Mouse (Mus musculus) lung, postnatal 0 days (tissue): ENCODE measurements around the gene Dst. TPM values are rescaled to one million over a fixed set of nuclear protein-coding genes. Genes with fewer than 3 reads are reported as not detected.

ENCODE experiments used
- ATAC-seq: fragments of 200-750 bp; cut with Nextera tagmentation; 2 replicates; pipeline ENCODE4 v1.8.0; 2017; ENCODE audit warnings: moderate library complexity
- DNase-seq: peaks from one replicate; pipeline ENCODE4 v3.0.0-alpha.2; 2016; ENCODE audit warnings: low spot score
- H3K27ac ChIP-seq: fragments of 300-500 bp; sonication (generic); 2 replicates; pipeline ENCODE4 v1.5.1; 2014; ENCODE audit warnings: antibody characterized with exemption, mild to moderate bottlenecking, low read length, mixed read lengths
- H3K27me3 ChIP-seq: fragments of 300-500 bp; sonication (generic); replicated peaks from 2 replicates; pipeline ENCODE4 v1.6.1; 2014; ENCODE audit warnings: low read length, mixed read lengths; ENCODE audit not compliant: insufficient read depth
- H3K36me3 ChIP-seq: fragments of 300-500 bp; sonication (generic); 2 replicates; pipeline ENCODE4 v1.6.1; 2014; ENCODE audit warnings: low read length, mixed read lengths; ENCODE audit not compliant: insufficient read depth
- H3K4me1 ChIP-seq: fragments of 300-500 bp; sonication (generic); 2 replicates; pipeline ENCODE4 v1.6.1; 2014; ENCODE audit warnings: antibody characterized with exemption, low read depth, low read length, mixed read lengths; ENCODE audit not compliant: insufficient read depth
- H3K4me2 ChIP-seq: fragments of 300-500 bp; sonication (generic); replicated peaks from 2 replicates; pipeline ENCODE4 v1.6.1; 2014; ENCODE audit warnings: low read depth, mild to moderate bottlenecking, low read length, moderate library complexity, mixed read lengths
- H3K4me3 ChIP-seq: fragments of 300-500 bp; sonication (generic); 2 replicates; pipeline ENCODE4 v1.5.1; 2014; ENCODE audit warnings: low read depth, low read length
- H3K9ac ChIP-seq: fragments of 300-500 bp; sonication (generic); replicated peaks from 2 replicates; pipeline ENCODE4 v1.6.1; 2014; ENCODE audit warnings: low read depth, mild to moderate bottlenecking
- H3K9me3 ChIP-seq: fragments of 300-500 bp; sonication (generic); 2 replicates; pipeline ENCODE4 v1.6.1; 2016; ENCODE audit warnings: low read length, mixed read lengths
- CTCF ChIP-seq: IDR thresholded peaks from 2 replicates; pipeline ENCODE4 v1.5.1; 2016; ENCODE audit warnings: antibody characterized with exemption, mild to moderate bottlenecking
- EP300 ChIP-seq: IDR thresholded peaks from 2 replicates; pipeline ENCODE4 v1.6.1; 2016; ENCODE audit warnings: antibody characterized with exemption, mild to moderate bottlenecking, control low read depth
- WGBS: fragments of 180-500 bp; shearing (Covaris S2); extraction: QIAGEN DNeasy Blood & Tissue Kit; methylation state at CpG from one replicate; pipeline ENCODE4 v1.1.7; 2014; 5-methylcytosine and 5-hydroxymethylcytosine counted together
- polyA plus RNA-seq: library from polyadenylated mRNA; unstranded; fragments of >200 nt; fragmentation: Nextera tagmentation; extraction: Ambion mirVana; gene quantifications from 2 replicates; pipeline ENCODE4 v1.2.1, GENCODE M21; 2015

The Dst gene
- polyA plus RNA-seq, 1 experiment from 2014 or later = 18.1 TPM

DNA sequence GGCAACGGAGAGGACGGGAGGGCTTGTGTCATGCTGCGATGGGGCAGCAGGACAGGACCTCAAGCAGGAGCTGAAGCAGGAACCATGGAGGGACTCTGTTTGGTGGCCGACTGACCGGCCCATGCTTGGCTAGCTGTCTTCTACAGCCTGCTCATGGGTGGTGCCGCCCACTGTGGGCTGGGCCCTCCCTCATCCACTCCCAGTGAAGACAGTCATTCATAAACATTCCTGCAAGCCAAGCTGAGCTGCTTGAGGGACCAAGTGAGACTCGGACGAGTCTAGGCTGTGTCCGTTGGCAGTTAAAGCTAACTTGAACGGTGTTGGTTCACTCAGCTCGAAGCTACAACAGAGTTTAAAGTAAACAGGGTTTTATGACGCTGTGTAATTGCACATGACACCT lies 353.0 kb downstream of the Dst start:
- Histone ChIP-seq H3K4me1 (no peaks in the 10 kb centered on the region), H3K36me3 (peaks cover 13% of the 10 kb centered on the region; the same call in 1 of the 2 replicates), H3K9me3 (no peaks in the 10 kb centered on the region), H3K4me3 (no peak overlapping the region), H3K27me3 (no peaks in the 10 kb centered on the region), H3K4me2 (no peak overlapping the region), H3K27ac (no peak overlapping the region), H3K9ac (no peak overlapping the region)
- no peak for TF ChIP-seq EP300
- TF ChIP-seq CTCF = no peak
- DNase-seq (peak; percentile 75), ATAC-seq (peak; percentile 90)
- WGBS = 60% methylated on average over 12 of the region's 12 CpGs

- no peaks in the 10 kb centered on the region for H3K27me3 ChIP-seq
- no peak overlapping the region for H3K9ac ChIP-seq
- H3K4me2 ChIP-seq = no peak overlapping the region
- peaks cover 15% of the 10 kb centered on the region; the same call in 1 of the 2 replicates for H3K36me3 ChIP-seq
- no peak overlapping the region for H3K27ac ChIP-seq
- TF ChIP-seq EP300 (no peak), CTCF (no peak)
- peak; percentile 78 for DNase-seq
- ATAC-seq = peak; percentile 82
- H3K9me3 ChIP-seq = no peaks in the 10 kb centered on the region
- no peaks in the 10 kb centered on the region for H3K4me1 ChIP-seq
- WGBS = 53% methylated on average over 13 of the region's 13 CpGs
- no peak overlapping the region for H3K4me3 ChIP-seq
These were observed 360.5 kb downstream of the Dst start for GRCm38 (mm10) chr1:34268520-34268919.

GRCm38 (mm10) chr1:34269578-34269977 lies 361.6 kb downstream of the Dst start:
- Histone ChIP-seq H3K9ac (no peak overlapping the region), H3K4me3 (no peak overlapping the region), H3K36me3 (0 out of 2 replicates have a peak, but pooled peaks cover 10% of the 10 kb centered on the region), H3K27ac (no peak overlapping the region), H3K4me1 (no peaks in the 10 kb centered on the region), H3K9me3 (no peaks in the 10 kb centered on the region), H3K4me2 (no peak overlapping the region), H3K27me3 (no peaks in the 10 kb centered on the region)
- no peak for ATAC-seq
- TF ChIP-seq EP300 = no peak
- TF ChIP-seq CTCF = no peak
- WGBS = 60% methylated on average over 11 of the region's 11 CpGs
- DNase-seq = no peak

GRCm38 (mm10) chr1:34273922-34274321 lies 365.9 kb downstream of the Dst start:
- Histone ChIP-seq H3K4me1 (no peaks in the 10 kb centered on the region), H3K27me3 (no peaks in the 10 kb centered on the region), H3K27ac (no peak overlapping the region), H3K9ac (no peak overlapping the region), H3K9me3 (no peaks in the 10 kb centered on the region), H3K4me3 (no peak overlapping the region), H3K4me2 (no peak overlapping the region), H3K36me3 (peaks cover 29% of the 10 kb centered on the region)
- TF ChIP-seq CTCF (no peak), EP300 (no peak)
- ATAC-seq = no peak
- 88% methylated on average over 12 of the region's 12 CpGs for WGBS
- no peak for DNase-seq

DNA sequence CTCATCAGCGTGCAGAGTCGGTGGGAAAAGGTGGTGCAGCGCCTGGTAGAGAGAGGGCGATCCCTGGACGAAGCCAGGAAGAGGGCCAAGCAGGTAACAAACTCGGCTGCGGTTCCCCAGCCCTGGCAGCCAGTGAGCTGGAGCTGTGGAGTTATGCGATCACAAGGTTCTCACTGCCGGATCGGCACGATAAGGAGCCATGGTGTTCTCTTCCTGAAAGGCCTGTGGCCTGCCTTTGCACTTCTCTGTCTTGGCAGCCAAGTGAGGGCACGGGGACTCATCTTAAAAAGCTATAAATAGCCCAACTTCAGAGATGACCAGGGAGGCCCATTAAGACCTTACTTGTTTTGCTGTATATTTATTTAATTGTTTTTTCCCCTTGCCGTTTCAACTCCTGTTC lies 367.8 kb downstream of the Dst start:
- H3K27ac ChIP-seq = no peak overlapping the region

GRCm38 (mm10) chr1:34276756-34277155 lies 368.7 kb downstream of the Dst start:
- no peak for ATAC-seq
- no peaks in the 10 kb centered on the region for H3K27me3 ChIP-seq
- no peak for DNase-seq
- H3K36me3 ChIP-seq = peaks cover 25% of the 10 kb centered on the region
- H3K4me3 ChIP-seq = no peak overlapping the region
- H3K27ac ChIP-seq = no peak overlapping the region
- H3K4me1 ChIP-seq = no peaks in the 10 kb centered on the region
- 82% methylated on average over 7 of the region's 7 CpGs for WGBS
- no peak for TF ChIP-seq CTCF
- TF ChIP-seq EP300 = no peak
- H3K9me3 ChIP-seq = no peaks in the 10 kb centered on the region
- no peak overlapping the region for H3K4me2 ChIP-seq
- H3K9ac ChIP-seq = no peak overlapping the region

More for the DNA sequence above, 367.8 kb downstream of the Dst start:
- Histone ChIP-seq H3K36me3 (peaks cover 25% of the 10 kb centered on the region), H3K4me3 (no peak overlapping the region), H3K4me1 (no peaks in the 10 kb centered on the region), H3K4me2 (no peak overlapping the region), H3K27me3 (no peaks in the 10 kb centered on the region), H3K9ac (no peak overlapping the region), H3K9me3 (no peaks in the 10 kb centered on the region)
- TF ChIP-seq EP300 = no peak
- no peak for TF ChIP-seq CTCF
- ATAC-seq = no peak
- 91% methylated on average over 13 of the region's 13 CpGs for WGBS
- no peak for DNase-seq

DNA sequence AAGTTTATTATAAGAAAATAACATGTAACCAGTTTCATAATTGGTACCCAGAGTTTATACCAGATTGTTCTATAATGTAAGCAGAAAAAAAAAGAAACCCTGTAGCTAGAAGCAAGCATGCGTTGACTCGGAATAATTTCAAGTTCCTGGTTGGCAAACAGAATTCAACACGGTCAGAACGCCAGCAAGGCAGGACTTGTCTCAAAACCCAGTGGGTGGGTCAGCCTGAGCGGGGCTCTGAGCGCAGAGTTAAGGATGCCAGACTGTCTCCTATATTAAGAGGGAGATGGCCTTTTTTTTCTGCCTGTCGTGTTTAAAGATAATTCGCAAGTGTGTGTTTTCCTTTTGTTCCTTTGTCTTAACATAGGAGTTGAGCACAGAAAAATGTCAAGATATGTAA lies 369.2 kb downstream of the Dst start:
- TF ChIP-seq CTCF = no peak
- no peak for TF ChIP-seq EP300

More for the DNA sequence above, 369.2 kb downstream of the Dst start:
- Histone ChIP-seq H3K4me3 (no peak overlapping the region), H3K27me3 (no peaks in the 10 kb centered on the region), H3K36me3 (peaks cover 20% of the 10 kb centered on the region), H3K9me3 (no peaks in the 10 kb centered on the region), H3K9ac (no peak overlapping the region), H3K4me1 (no peaks in the 10 kb centered on the region), H3K4me2 (no peak overlapping the region), H3K27ac (no peak overlapping the region)
- no peak for ATAC-seq
- 56% methylated on average over 8 of the region's 8 CpGs for WGBS
- DNase-seq = no peak
